Mouse (Mus musculus): ENCODE results near the gene Cacna2d2. TPM values are rescaled to one million over a fixed set of nuclear protein-coding genes. Genes with fewer than 3 reads are reported as not detected.

Cacna2d2 gene
- polyA plus RNA-seq, 1 experiment: not detected

DNA sequence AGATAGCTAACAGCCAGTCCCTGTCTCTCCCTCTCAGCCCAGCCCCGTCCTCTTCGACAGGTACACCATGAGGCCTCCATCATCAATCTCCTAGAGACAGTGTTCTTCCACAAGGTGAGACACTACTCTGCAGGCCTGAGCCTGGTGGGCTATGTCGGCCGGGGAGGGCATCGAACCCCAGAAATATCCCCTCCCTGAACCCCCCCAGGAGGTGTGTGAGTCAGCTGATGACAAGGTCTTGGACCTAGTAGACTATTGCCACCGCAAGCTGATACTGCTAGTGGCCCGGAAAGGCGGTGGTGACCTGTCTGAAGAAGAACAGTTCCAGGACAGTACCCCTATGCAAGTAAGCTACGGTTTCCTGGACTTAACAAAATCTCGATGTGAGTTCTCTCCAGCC is 149.4 kb downstream of the Cacna2d2 start:
- TF ChIP-seq POLR2A (IDR thresholded peaks at IDR 0.05; ENCODE audit: borderline replicate concordance, low read depth, low read length) (no peak), CTCF (IDR thresholded peaks at IDR 0.05; ENCODE audit: low read depth, low read length) (no peak)
- H3K4me1 ChIP-seq (ENCODE audit: control insufficient read depth, insufficient read depth, low read length): peaks cover 34% of the 10 kb centered on the region
- no peak overlapping the region for H3K27ac ChIP-seq (ENCODE audit: insufficient read depth, low read depth, low read length)
- H3K4me3 ChIP-seq (ENCODE audit: insufficient read depth, low read length): no peak overlapping the region

GRCm38 (mm10) chr9:107549297-107550074 is 150.1 kb downstream of the Cacna2d2 start:
- Histone ChIP-seq H3K27ac (ENCODE audit: insufficient read depth, low read depth, low read length) (no peak overlapping the region), H3K4me3 (ENCODE audit: insufficient read depth, low read length) (no peak overlapping the region), H3K4me1 (ENCODE audit: control insufficient read depth, insufficient read depth, low read length) (peaks cover 34% of the 10 kb centered on the region)
- TF ChIP-seq POLR2A (IDR thresholded peaks at IDR 0.05; ENCODE audit: borderline replicate concordance, low read depth, low read length): no peak

- Histone ChIP-seq H3K4me1 (ENCODE audit: control insufficient read depth, insufficient read depth, low read length) (peaks cover 34% of the 10 kb centered on the region), H3K4me3 (ENCODE audit: insufficient read depth, low read length) (no peak overlapping the region)
Measured at GRCm38 (mm10) chr9:107550491-107551116, 151.2 kb downstream of the Cacna2d2 start.

DNA sequence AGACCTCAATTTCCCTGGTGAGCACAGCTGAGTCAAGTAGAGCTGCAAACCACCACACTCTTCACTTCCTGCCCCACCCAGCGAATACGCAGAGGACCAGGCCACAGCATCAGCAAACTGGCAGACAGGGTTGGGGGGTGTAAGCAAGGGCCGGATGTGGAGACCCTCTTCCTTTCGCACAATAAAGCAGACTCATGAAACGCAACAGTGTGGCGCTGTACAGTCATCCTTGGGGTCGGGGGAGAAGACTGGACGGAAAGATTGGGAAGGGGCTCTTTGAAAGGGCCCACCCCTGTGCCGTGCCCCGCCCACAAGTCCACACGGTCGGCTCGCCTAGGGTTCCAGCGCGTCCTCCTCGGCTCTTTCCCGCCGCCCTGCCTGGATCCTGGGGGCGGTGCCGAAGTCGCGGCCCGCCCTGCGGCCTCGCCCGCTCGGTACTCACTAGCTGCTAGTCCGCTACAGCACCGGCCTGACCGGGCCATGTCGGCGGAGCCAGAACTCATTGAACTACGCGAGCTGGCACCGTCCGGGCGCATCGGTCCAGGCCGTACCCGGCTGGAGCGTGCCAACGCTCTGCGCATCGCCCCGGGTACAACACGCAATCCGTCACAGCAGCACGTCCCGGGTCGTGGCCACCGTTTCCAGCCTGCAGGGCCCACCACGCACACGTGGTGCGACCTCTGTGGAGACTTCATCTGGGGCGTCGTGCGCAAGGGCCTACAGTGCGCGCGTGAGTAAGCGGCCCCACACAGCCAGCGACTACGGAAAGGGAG is 151.9 kb downstream of the Cacna2d2 start, which contains the start of gene Rassf1:
Gene Rassf1 (plus strand): TSS at position 439 of the 773 bp plus-strand sequence.
- Histone ChIP-seq H3K4me1 (ENCODE audit: control insufficient read depth, insufficient read depth, low read length) (peaks cover 34% of the 10 kb centered on the region), H3K27ac (ENCODE audit: insufficient read depth, low read depth, low read length) (no peak within 1 kb of the TSS), H3K4me3 (ENCODE audit: insufficient read depth, low read length) (peak within 1 kb of the TSS; percentile 63)
- TF ChIP-seq POLR2A (IDR thresholded peaks at IDR 0.05; ENCODE audit: borderline replicate concordance, low read depth, low read length) (no peak), CTCF (IDR thresholded peaks at IDR 0.05; ENCODE audit: low read depth, low read length) (no peak)

More at GRCm38 (mm10) chr9:107550491-107551116, 151.2 kb downstream of the Cacna2d2 start:
- no peak overlapping the region for H3K27ac ChIP-seq (ENCODE audit: insufficient read depth, low read depth, low read length)
- TF ChIP-seq POLR2A (IDR thresholded peaks at IDR 0.05; ENCODE audit: borderline replicate concordance, low read depth, low read length) (no peak), CTCF (IDR thresholded peaks at IDR 0.05; ENCODE audit: low read depth, low read length) (no peak)

DNA sequence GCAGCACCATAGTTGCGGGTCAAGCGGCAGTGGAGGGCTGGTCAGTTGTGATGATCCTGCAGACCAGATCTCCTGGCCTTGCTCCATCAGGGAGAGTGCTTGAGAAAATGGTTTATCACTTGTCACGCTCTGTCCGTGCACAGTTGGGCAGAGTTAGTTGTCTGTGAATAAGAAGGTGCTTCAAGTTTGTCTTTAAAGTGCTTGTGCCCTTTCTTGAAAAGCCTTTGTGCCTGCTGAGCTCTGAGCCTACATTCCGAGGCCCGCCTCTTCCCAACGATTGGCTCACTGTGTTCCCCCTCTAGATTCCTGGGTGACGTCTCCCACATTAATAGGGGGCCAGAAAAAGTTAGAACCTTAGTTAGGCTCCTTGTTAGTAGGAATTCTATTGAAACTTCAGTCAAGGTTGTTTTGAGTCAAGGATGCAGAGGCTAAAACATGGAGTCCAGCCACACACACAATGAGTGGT is 152.5 kb downstream of the Cacna2d2 start:
- Histone ChIP-seq H3K27ac (ENCODE audit: insufficient read depth, low read depth, low read length) (no peak overlapping the region), H3K4me3 (ENCODE audit: insufficient read depth, low read length) (peak overlapping the region; percentile 63), H3K4me1 (ENCODE audit: control insufficient read depth, insufficient read depth, low read length) (peaks cover 35% of the 10 kb centered on the region)
- TF ChIP-seq POLR2A (IDR thresholded peaks at IDR 0.05; ENCODE audit: borderline replicate concordance, low read depth, low read length) (no peak), CTCF (IDR thresholded peaks at IDR 0.05; ENCODE audit: low read depth, low read length) (no peak)

- TF ChIP-seq CTCF (IDR thresholded peaks at IDR 0.05; ENCODE audit: low read depth, low read length) (no peak), POLR2A (IDR thresholded peaks at IDR 0.05; ENCODE audit: borderline replicate concordance, low read depth, low read length) (no peak)
- no peak overlapping the region for H3K4me3 ChIP-seq (ENCODE audit: insufficient read depth, low read length)
- no peak overlapping the region for H3K27ac ChIP-seq (ENCODE audit: insufficient read depth, low read depth, low read length)
- peaks cover 35% of the 10 kb centered on the region for H3K4me1 ChIP-seq (ENCODE audit: control insufficient read depth, insufficient read depth, low read length)
Measured at GRCm38 (mm10) chr9:107552690-107553393, 153.4 kb downstream of the Cacna2d2 start.

DNA sequence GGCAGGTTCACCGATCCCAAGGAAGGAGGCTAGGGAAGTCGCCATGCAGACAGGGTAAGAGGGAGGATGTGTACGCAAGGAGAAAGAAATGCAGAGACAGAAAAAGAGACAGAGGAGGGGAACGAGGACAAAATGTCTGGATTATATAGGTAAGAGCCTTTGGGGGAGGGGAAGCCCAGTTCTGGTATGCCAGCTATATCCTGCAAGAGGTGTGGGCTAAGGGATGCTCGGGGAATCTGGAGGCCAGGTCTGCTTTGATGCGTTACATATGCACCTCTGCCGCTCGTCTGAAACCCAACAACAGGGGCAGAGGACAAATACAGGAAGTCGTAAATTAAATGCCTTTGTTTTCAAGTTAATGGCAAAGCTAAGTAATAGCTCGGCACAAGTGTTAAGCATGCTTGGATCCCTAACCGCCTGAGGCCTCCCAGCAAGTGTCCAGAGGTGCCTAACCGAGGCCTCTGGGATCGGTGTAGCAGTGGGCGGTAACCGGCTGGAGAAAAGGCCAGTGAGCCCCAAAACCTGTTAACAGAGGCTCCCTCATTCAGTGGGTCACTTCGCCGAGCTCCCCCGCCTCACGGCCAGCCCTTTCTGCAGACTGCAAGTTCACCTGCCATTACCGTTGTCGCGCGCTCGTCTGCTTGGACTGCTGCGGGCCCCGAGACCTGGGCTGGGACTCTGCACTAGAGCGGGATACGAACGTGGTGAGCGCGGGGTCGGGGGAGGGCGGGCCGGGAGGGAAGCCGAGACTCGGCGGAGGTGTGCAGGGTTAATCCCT is 154.3 kb downstream of the Cacna2d2 start:
- peak overlapping the region; percentile 33 for H3K27ac ChIP-seq (ENCODE audit: insufficient read depth, low read depth, low read length)
- peaks cover 28% of the 10 kb centered on the region for H3K4me1 ChIP-seq (ENCODE audit: control insufficient read depth, insufficient read depth, low read length)

GRCm38 (mm10) chr9:107554319-107554825 is 155.0 kb downstream of the Cacna2d2 start:
- Histone ChIP-seq H3K4me3 (ENCODE audit: insufficient read depth, low read length) (peak overlapping the region; percentile 83), H3K4me1 (ENCODE audit: control insufficient read depth, insufficient read depth, low read length) (peaks cover 28% of the 10 kb centered on the region), H3K27ac (ENCODE audit: insufficient read depth, low read depth, low read length) (peak overlapping the region; percentile 95)
- peak; percentile 45; the same call in 1 of the 2 replicates for TF ChIP-seq POLR2A (IDR thresholded peaks at IDR 0.05; ENCODE audit: borderline replicate concordance, low read depth, low read length)
- TF ChIP-seq CTCF (IDR thresholded peaks at IDR 0.05; ENCODE audit: low read depth, low read length): no peak

More for the DNA sequence above, 154.3 kb downstream of the Cacna2d2 start:
- TF ChIP-seq CTCF (IDR thresholded peaks at IDR 0.05; ENCODE audit: low read depth, low read length): no peak
- H3K4me3 ChIP-seq (ENCODE audit: insufficient read depth, low read length): peak overlapping the region; percentile 76
